Mouse (Mus musculus) liver, postnatal 0 days (tissue): ENCODE measurements around the gene Rtbdn.

Experiments used
- CTCF ChIP-seq: sonication (generic); IDR thresholded peaks from 2 replicates; pipeline ENCODE4 v1.5.1; 2016; ENCODE audit warnings: antibody characterized with exemption, low read depth
- EP300 ChIP-seq: IDR thresholded peaks from 2 replicates; pipeline ENCODE4 v1.6.1; 2016; ENCODE audit warnings: antibody characterized with exemption, low read depth, mild to moderate bottlenecking

DNA sequence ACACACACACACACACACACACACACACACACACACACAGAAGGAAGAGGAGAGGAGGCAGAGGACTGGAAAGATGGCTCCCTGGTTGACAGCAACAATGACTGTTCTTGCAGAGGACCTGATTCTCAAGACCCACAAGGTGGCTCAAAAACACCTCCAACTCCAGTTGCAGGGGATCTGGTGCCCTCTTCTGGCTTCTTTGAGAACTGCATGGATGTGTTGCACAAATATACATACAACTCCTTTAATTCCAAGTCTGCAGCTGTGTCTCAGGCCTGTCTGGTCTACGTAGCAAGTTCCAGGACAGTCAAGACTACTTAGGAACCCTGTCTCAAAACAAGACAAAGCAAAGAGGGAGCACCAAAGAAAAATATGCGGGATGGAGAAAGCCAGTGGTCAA, 10.0 kb downstream of the Rtbdn start:
- peak; percentile 93 for TF ChIP-seq CTCF
- no peak for TF ChIP-seq EP300
